Mouse (Mus musculus): Measurements from ENCODE around the gene Pde8a. TPM values are rescaled to one million over a fixed set of nuclear protein-coding genes. Genes with fewer than 3 reads are reported as not detected.

Gene Pde8a
- total and polyA plus RNA-seq, 2 experiments from 2014 or later: 1.1 to 2.7 TPM

DNA sequence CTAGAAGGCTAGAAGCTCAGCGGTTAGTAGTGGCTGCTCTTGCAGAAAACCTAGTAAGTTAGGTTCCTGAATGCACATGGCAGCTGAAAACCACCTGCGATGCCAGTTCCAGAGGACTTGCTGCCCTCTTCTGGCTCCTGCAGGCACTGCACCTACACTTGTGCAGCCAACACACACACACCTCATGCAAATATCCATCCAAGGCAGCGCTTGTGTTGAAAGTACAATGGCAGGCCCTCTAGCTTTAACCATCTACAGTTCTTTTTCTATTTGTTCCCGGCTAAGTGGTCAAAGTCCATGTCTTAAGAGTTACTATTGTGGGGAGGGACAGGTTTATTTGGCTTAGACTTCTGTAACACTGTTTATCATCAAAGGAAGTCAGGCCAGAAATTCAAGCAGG lies 126.4 kb downstream of the Pde8a start:
- H3K36me3 ChIP-seq (ENCODE audit: insufficient read depth): peaks cover 35% of the 10 kb centered on the region
- no peaks in the 10 kb centered on the region for H3K9me3 ChIP-seq (ENCODE audit: low read length)
- H3K4me1 ChIP-seq (ENCODE audit: insufficient read depth): no peaks in the 10 kb centered on the region
- no peak overlapping the region for H3K9ac ChIP-seq
- DNase-seq (peak; percentile 74), ATAC-seq (peak; percentile 51)
- WGBS: 79% methylated on average over 4 of the region's 4 CpGs
- H3K27ac ChIP-seq (ENCODE audit: low read depth, low read length): no peak overlapping the region
- TF ChIP-seq CTCF (IDR thresholded peaks at IDR 0.05; ENCODE audit: low read depth): peak; percentile 90
- H3K4me3 ChIP-seq (ENCODE audit: low read depth, low read length): no peak overlapping the region
- H3K27me3 ChIP-seq (ENCODE audit: insufficient read depth, low read length): no peaks in the 10 kb centered on the region
- H3K4me2 ChIP-seq (ENCODE audit: low read depth): no peak overlapping the region

DNA sequence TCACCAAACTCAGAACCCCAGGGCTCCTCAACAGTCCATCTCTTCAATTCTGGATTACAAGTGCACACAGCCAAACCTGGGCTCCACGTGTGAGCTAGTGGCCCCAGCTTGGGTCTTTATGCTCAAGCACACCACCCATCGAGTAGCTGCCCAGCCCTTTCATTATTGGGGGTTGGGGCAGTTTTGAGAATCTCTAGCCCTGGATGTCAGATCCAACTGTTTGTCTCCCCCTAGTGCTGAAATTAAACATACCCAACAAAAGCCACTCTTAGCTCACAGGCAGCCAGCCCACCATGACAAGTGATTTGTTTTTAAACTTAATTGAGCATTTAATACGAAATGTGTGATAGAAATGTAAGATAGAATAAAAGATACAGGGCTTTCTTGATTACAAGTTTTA lies 128.2 kb downstream of the Pde8a start:
- WGBS: 36% methylated on average over 3 of the region's 3 CpGs
- no peak overlapping the region for H3K27ac ChIP-seq (ENCODE audit: low read depth, low read length)
- H3K4me1 ChIP-seq (ENCODE audit: insufficient read depth): no peaks in the 10 kb centered on the region
- H3K9ac ChIP-seq: no peak overlapping the region
- peaks cover 29% of the 10 kb centered on the region for H3K36me3 ChIP-seq (ENCODE audit: insufficient read depth)
- peak; percentile 46 for DNase-seq
- TF ChIP-seq CTCF (IDR thresholded peaks at IDR 0.05; ENCODE audit: low read depth): peak; percentile 61
- ATAC-seq: no peak
- no peaks in the 10 kb centered on the region for H3K27me3 ChIP-seq (ENCODE audit: insufficient read depth, low read length)
- no peak overlapping the region for H3K4me2 ChIP-seq (ENCODE audit: low read depth)
- H3K4me3 ChIP-seq (ENCODE audit: low read depth, low read length): no peak overlapping the region
- no peaks in the 10 kb centered on the region for H3K9me3 ChIP-seq (ENCODE audit: low read length)

DNA sequence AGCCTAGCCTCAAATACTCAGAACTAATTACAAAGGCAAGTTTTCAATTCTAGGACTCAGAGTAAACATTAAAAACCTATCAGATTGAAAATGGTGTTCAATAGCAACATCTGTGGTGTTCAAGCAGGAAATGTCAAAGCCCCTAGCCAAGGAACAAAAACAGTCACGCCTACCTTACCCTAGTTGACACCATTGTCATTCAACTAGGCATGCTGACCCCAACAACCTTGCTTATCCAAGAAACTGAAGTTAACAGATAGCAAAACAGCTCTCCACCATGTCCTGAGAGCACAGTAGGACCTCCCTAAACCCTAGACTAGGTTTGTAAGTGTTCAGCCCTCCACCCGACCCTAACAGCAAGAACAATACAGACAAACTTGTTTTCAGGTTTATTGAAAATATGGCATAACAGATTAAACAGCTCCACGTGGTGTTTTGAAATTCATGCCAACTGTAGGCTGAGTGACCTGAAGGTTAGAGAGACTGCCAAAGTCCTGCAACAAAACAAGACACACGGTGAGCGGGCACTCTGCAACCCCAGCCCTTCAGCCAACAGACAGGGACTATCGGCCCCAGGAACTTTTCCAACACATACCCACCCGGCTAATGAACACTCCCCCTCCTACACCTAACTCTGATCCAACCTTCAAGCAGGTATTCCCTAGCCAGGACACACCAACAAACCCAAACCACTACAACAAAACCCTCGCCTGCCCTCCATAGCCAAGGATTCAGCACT lies 129.1 kb downstream of the Pde8a start:
- TF ChIP-seq CTCF (IDR thresholded peaks at IDR 0.05; ENCODE audit: low read depth): no peak
- DNase-seq: no peak
- H3K4me3 ChIP-seq (ENCODE audit: low read depth, low read length): no peak overlapping the region
- no peaks in the 10 kb centered on the region for H3K27me3 ChIP-seq (ENCODE audit: insufficient read depth, low read length)
- ATAC-seq: no peak
- peak overlapping the region; percentile 93; the same call in 1 of the 2 replicates for H3K9ac ChIP-seq
- no peaks in the 10 kb centered on the region for H3K4me1 ChIP-seq (ENCODE audit: insufficient read depth)
- H3K4me2 ChIP-seq (ENCODE audit: low read depth): peak overlapping the region; percentile 79
- no peak overlapping the region for H3K27ac ChIP-seq (ENCODE audit: low read depth, low read length)
- no peaks in the 10 kb centered on the region for H3K9me3 ChIP-seq (ENCODE audit: low read length)
- peaks cover 29% of the 10 kb centered on the region for H3K36me3 ChIP-seq (ENCODE audit: insufficient read depth)
- 65% methylated on average over 8 of the region's 8 CpGs for WGBS

DNA sequence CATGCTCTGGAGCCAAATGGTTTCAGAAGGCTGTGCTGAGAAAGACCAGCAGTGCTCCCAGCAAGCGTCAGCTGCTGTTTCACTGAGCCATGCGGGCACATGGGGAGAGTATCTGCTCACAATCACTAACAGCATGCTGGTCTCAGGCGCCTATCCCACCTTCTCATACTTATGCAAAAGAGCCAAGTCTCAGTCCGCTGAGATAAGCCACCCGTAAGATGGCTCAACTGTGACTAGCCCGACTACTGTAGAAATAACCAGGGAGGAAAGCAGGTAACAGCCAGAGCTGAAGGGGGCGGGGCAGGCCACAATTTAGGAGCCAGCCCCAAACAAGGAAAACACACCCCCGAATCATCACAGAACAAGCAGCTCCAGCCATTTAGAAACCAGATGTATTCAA lies 129.9 kb downstream of the Pde8a start:
- H3K4me1 ChIP-seq (ENCODE audit: insufficient read depth): no peaks in the 10 kb centered on the region
- 42% methylated on average over 8 of the region's 8 CpGs for WGBS
- TF ChIP-seq CTCF (IDR thresholded peaks at IDR 0.05; ENCODE audit: low read depth): no peak
- no peaks in the 10 kb centered on the region for H3K27me3 ChIP-seq (ENCODE audit: insufficient read depth, low read length)
- no peak overlapping the region for H3K27ac ChIP-seq (ENCODE audit: low read depth, low read length)
- ATAC-seq (no peak), DNase-seq (no peak)
- peaks cover 25% of the 10 kb centered on the region for H3K36me3 ChIP-seq (ENCODE audit: insufficient read depth)
- peak overlapping the region; percentile 84 for H3K4me3 ChIP-seq (ENCODE audit: low read depth, low read length)
- peak overlapping the region; percentile 79 for H3K4me2 ChIP-seq (ENCODE audit: low read depth)
- H3K9ac ChIP-seq: peak overlapping the region; percentile 93
- H3K9me3 ChIP-seq (ENCODE audit: low read length): no peaks in the 10 kb centered on the region

DNA sequence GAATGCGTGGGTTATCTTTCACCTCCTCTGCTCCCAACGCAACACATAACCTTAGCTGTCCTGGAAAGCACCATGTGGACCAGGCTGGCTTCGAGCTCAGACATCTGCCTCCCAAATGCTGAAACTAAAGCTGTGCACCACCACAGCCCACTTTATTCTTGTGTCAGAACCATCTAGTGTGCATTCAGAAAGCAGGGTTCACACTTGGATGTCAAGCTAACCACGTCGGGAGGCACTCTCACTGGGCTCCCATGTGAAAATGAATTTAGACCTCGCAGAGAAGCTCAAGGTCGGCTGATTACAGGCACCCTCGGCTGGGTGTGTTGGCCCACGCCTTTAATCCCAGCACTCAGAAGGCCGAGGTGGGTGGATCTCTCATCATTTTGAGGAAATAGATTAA lies 130.4 kb downstream of the Pde8a start:
- DNase-seq (no peak), ATAC-seq (no peak)
- Histone ChIP-seq H3K27me3 (ENCODE audit: insufficient read depth, low read length) (no peaks in the 10 kb centered on the region), H3K36me3 (ENCODE audit: insufficient read depth) (peaks cover 25% of the 10 kb centered on the region), H3K4me1 (ENCODE audit: insufficient read depth) (no peaks in the 10 kb centered on the region), H3K27ac (ENCODE audit: low read depth, low read length) (no peak overlapping the region), H3K9ac (peak overlapping the region; percentile 93), H3K9me3 (ENCODE audit: low read length) (no peaks in the 10 kb centered on the region), H3K4me2 (ENCODE audit: low read depth) (peak overlapping the region; percentile 79), H3K4me3 (ENCODE audit: low read depth, low read length) (peak overlapping the region; percentile 84)
- TF ChIP-seq CTCF (IDR thresholded peaks at IDR 0.05; ENCODE audit: low read depth): no peak
- 13% methylated on average over 10 of the region's 10 CpGs for WGBS

DNA sequence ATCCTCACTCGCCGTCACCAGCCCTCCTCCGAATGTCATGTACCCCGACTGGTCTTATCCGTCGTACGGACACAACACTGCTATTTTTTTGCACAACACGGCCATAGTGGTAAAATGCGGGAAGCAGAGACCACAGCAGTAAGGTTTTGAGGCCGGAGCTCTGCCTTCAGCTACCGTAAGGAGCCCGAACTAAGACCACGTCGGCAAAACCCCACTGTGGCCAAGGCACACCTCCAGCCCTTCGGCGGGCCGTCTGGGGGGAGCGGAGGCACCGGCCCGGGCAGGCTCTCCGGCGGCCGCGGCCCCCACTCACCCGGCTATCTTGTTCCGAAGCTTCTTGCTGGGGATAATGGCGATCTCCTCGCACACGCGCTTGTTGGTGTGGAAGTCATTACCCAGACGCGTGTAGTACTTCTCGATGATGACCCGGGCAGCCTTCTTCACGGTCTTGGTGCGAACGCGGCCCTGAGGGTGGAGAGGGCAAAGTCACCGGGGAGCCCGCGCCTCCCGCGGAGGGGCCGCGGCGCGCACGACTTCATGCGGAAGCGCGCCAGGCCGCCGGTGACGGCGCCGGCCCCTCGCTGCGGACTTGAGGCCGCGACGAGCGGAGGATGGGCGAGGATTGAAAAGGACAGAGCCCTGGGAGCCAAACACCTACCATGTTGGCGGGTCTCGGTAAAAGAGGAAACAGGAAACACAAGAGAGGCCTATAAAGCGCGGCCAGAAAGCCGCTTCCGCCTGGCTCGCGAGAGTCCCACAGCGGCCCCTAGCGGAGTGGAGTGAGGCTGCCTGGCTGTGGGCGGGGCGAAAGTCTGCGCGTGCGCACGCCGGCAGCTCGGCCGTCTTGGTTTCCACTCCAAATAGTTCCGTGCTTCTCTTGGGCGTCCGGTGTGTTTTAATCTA lies 131.4 kb downstream of the Pde8a start, which contains the start of gene Rps17:
TSS of gene Rps17 (minus strand) at position 711 of the 903 bp plus-strand sequence.
- H3K4me2 ChIP-seq (ENCODE audit: low read depth): peak within 1 kb of the TSS; percentile 79
- peaks cover 20% of the 10 kb centered on the region for H3K36me3 ChIP-seq (ENCODE audit: insufficient read depth)
- no peaks in the 10 kb centered on the region for H3K9me3 ChIP-seq (ENCODE audit: low read length)
- no peaks in the 10 kb centered on the region for H3K4me1 ChIP-seq (ENCODE audit: insufficient read depth)
- peak within 1 kb of the TSS; percentile 93 for H3K9ac ChIP-seq
- H3K4me3 ChIP-seq (ENCODE audit: low read depth, low read length): peak within 1 kb of the TSS; percentile 84
- TF ChIP-seq CTCF (IDR thresholded peaks at IDR 0.05; ENCODE audit: low read depth): peak; percentile 95
- H3K27me3 ChIP-seq (ENCODE audit: insufficient read depth, low read length): no peaks in the 10 kb centered on the region
- peak; percentile 95 for ATAC-seq
- WGBS: 1% methylated on average over 85 of the region's 85 CpGs
- peak within 1 kb of the TSS; percentile 69 for H3K27ac ChIP-seq (ENCODE audit: low read depth, low read length)
- peak; percentile 98 for DNase-seq

Data from forebrain, postnatal 0 days (tissue).